Mouse (Mus musculus) CH12.LX (cell line): Measurements from ENCODE around the gene Cdk5rap3. TPM values are rescaled to one million over a fixed set of nuclear protein-coding genes. Genes with fewer than 3 reads are reported as not detected.

Experiments used
- DNase-seq: peaks from one replicate; pipeline ENCODE4 v3.0.0-alpha.2; 2013; ENCODE audit errors: extremely low read depth
- H3K27ac ChIP-seq: 2 replicates; pipeline ENCODE4 v1.5.1; 2012; ENCODE audit warnings: low read depth, mild to moderate bottlenecking, control low read depth, moderate library complexity; ENCODE audit not compliant: insufficient read depth
- H3K27me3 ChIP-seq: replicated peaks from 2 replicates; pipeline ENCODE3; 2012; ENCODE audit warnings: inconsistent platforms
- H3K36me3 ChIP-seq, 2 experiments: replicated peaks in 1 of 2; 2 replicates each; pipeline versions ENCODE3 to v1.6.1; 2012; ENCODE audit warnings: inconsistent platforms in 1 of 2, low read length in 1 of 2, mild to moderate bottlenecking in 1 of 2, mixed read lengths in 1 of 2, moderate library complexity in 1 of 2; ENCODE audit not compliant: control insufficient read depth in 1 of 2, insufficient read depth in 1 of 2
- H3K4me1 ChIP-seq, 2 experiments: 2 replicates each; pipeline ENCODE4 v1.6.1; 2012; ENCODE audit warnings: inconsistent platforms in 1 of 2, moderate library complexity in 1 of 2; ENCODE audit not compliant: insufficient read depth in 2 of 2, control insufficient read depth in 1 of 2
- H3K4me2 ChIP-seq: 2 replicates; pipeline ENCODE4 v1.6.1; 2012; ENCODE audit warnings: low read depth, mild to moderate bottlenecking, control low read depth; ENCODE audit not compliant: poor library complexity, insufficient read depth, severe bottlenecking
- H3K4me3 ChIP-seq, 3 experiments: fragments of 150-350 bp in 1 of 3; sonication (generic) in 1 of 3; replicated peaks in 1 of 3; 2 replicates each; pipeline versions ENCODE3 to v1.5.1; 2011 to 2012; ENCODE audit warnings: low read depth in 2 of 3, low read length in 2 of 3, mild to moderate bottlenecking in 2 of 3, moderate library complexity in 2 of 3, control low read depth in 1 of 3, improper control_type of control experiment in 1 of 3, inconsistent platforms in 1 of 3, mixed read lengths in 1 of 3; ENCODE audit not compliant: poor library complexity in 1 of 3
- H3K79me2 ChIP-seq: replicated peaks from 2 replicates; pipeline ENCODE4 v1.6.1; 2012; ENCODE audit warnings: mild to moderate bottlenecking, moderate library complexity; ENCODE audit not compliant: control insufficient read depth, poor library complexity, insufficient read depth, severe bottlenecking; ENCODE audit errors: extremely low read depth
- H3K9ac ChIP-seq: 2 replicates; pipeline ENCODE4 v1.6.1; 2012; ENCODE audit warnings: low read depth, mild to moderate bottlenecking, control low read depth, moderate library complexity; ENCODE audit not compliant: insufficient read depth
- H3K9me3 ChIP-seq: replicated peaks from 2 replicates; pipeline ENCODE3; 2012; ENCODE audit warnings: low read length, inconsistent platforms, mixed read lengths
- BHLHE40 ChIP-seq: IDR thresholded peaks from 2 replicates; pipeline ENCODE4 v1.6.1; 2011; ENCODE audit warnings: mild to moderate bottlenecking, low read depth, low read length, improper control_type of control experiment
- E2F4 ChIP-seq: IDR thresholded peaks from 2 replicates; pipeline ENCODE4 v1.6.1; 2011; ENCODE audit warnings: low read depth, low read length, improper control_type of control experiment; ENCODE audit not compliant: insufficient replicate concordance
- ELF1 ChIP-seq: IDR thresholded peaks from 2 replicates; pipeline ENCODE4 v1.6.1; 2014; ENCODE audit warnings: low read depth, mild to moderate bottlenecking, inconsistent platforms, low read length, improper control_type of control experiment
- EP300 ChIP-seq: IDR thresholded peaks from 2 replicates; pipeline ENCODE4 v1.6.1; 2011; ENCODE audit warnings: low read length, improper control_type of control experiment
- KAT2A ChIP-seq: IDR thresholded peaks from 2 replicates; pipeline ENCODE4 v1.6.1; 2012; ENCODE audit warnings: low read length, improper control_type of control experiment, inconsistent platforms; ENCODE audit not compliant: insufficient replicate concordance
- MAZ ChIP-seq: IDR thresholded peaks from 2 replicates; pipeline ENCODE4 v1.6.1; 2012; ENCODE audit warnings: low read depth, mild to moderate bottlenecking, inconsistent platforms, low read length, improper control_type of control experiment, moderate library complexity
- MEF2A ChIP-seq: IDR thresholded peaks from 2 replicates; pipeline ENCODE4 v1.6.1; 2014; ENCODE audit warnings: low read depth, mild to moderate bottlenecking, inconsistent platforms, low read length, improper control_type of control experiment, borderline replicate concordance
- MXI1 ChIP-seq: IDR thresholded peaks from 2 replicates; pipeline ENCODE4 v1.6.1; 2011; ENCODE audit warnings: mild to moderate bottlenecking, low read depth, low read length, improper control_type of control experiment
- MYC ChIP-seq: IDR thresholded peaks from 2 replicates; pipeline ENCODE4 v1.6.1; 2011; ENCODE audit warnings: low read depth, mild to moderate bottlenecking, improper control_type of control experiment, low read length
- NELFE ChIP-seq: IDR thresholded peaks from 2 replicates; pipeline ENCODE4 v1.6.1; 2011; ENCODE audit warnings: low read depth, low read length, improper control_type of control experiment
- NRF1 ChIP-seq: IDR thresholded peaks from 2 replicates; pipeline ENCODE4 v1.6.1; 2014; ENCODE audit warnings: low read depth, mild to moderate bottlenecking, inconsistent platforms, low read length, improper control_type of control experiment, moderate library complexity
- RAD21 ChIP-seq: IDR thresholded peaks from 2 replicates; pipeline ENCODE4 v1.6.1; 2011; ENCODE audit warnings: low read depth, mild to moderate bottlenecking, low read length, improper control_type of control experiment, moderate library complexity
- SIN3A ChIP-seq: IDR thresholded peaks from 2 replicates; pipeline ENCODE4 v1.6.1; 2012; ENCODE audit warnings: low read length, improper control_type of control experiment, inconsistent platforms
- TBP ChIP-seq: conservative IDR thresholded peaks from 2 replicates; pipeline ENCODE4 v1.6.1; 2011; ENCODE audit warnings: low read depth, low read length, improper control_type of control experiment
- UBTF ChIP-seq: IDR thresholded peaks from 2 replicates; pipeline ENCODE4 v1.6.1; 2012; ENCODE audit warnings: low read depth, mild to moderate bottlenecking, inconsistent platforms, low read length, improper control_type of control experiment, moderate library complexity
- USF1 ChIP-seq: IDR thresholded peaks from 2 replicates; pipeline ENCODE4 v1.6.1; 2014; ENCODE audit warnings: low read depth, mild to moderate bottlenecking, inconsistent platforms, low read length, improper control_type of control experiment
- USF2 ChIP-seq: conservative IDR thresholded peaks from 2 replicates; pipeline ENCODE4 v1.6.1; 2011; ENCODE audit warnings: low read depth, low read length, improper control_type of control experiment
- ZC3H11A ChIP-seq: IDR thresholded peaks from 2 replicates; pipeline ENCODE4 v1.6.1; 2012; ENCODE audit warnings: low read depth, mild to moderate bottlenecking, inconsistent platforms, low read length, improper control_type of control experiment
- ZKSCAN1 ChIP-seq: IDR thresholded peaks from 2 replicates; pipeline ENCODE4 v1.6.1; 2012; ENCODE audit warnings: low read depth, inconsistent platforms, low read length, improper control_type of control experiment, borderline replicate concordance
- ZNF384 ChIP-seq: IDR thresholded peaks from 2 replicates; pipeline ENCODE4 v1.6.1; 2012; ENCODE audit warnings: low read depth, low read length, improper control_type of control experiment, inconsistent platforms
- dilution Hi-C: fragments of 300-500 bp; cut with MboI; formaldehyde crosslinking; loops from 2 replicates; pipeline ENCODE4 v1.14.3; 2020; ENCODE audit warnings: low sequenced_read_pairs; ENCODE audit not compliant: extremely low pct_unique_long_range_greater_than_20kb, extremely low pct_ligation_motif_present
- in situ Hi-C: fragments of 300-500 bp; cut with MboI; formaldehyde crosslinking; loops from 3 replicates; pipeline ENCODE4 v1.14.3; 2019; ENCODE audit warnings: low sequenced_read_pairs, low pct_ligation_motif_present, low pct_unique_long_range_greater_than_20kb, mixed read lengths
- polyA plus RNA-seq: library from polyadenylated mRNA; unstranded; fragments of >175 nt; gene quantifications from 2 replicates; pipeline ENCODE4 v1.2.1, GENCODE M21; 2012; ENCODE audit warnings: low read depth; ENCODE audit not compliant: insufficient read length
- total RNA-seq, 2 experiments: library from RNA; depleted of rRNA; stranded (reverse); fragments of 300-350 nt in 1 of 2; fragments of >200 nt in 1 of 2; gene quantifications; 2 replicates each; pipeline ENCODE4 v1.2.3; 2012 to 2014

Cdk5rap3 gene
- total and polyA plus RNA-seq, 3 experiments: 61.6 to 112 (median 70.3) TPM

- in situ Hi-C loops (no loop called here), dilution Hi-C loops (no loop called here)
- DNase-seq: no peak
- Histone ChIP-seq H3K4me2 (no peak overlapping the region), H3K79me2 (no peaks in the 10 kb centered on the region), H3K4me1 (peaks cover 0 to 30% of the 10 kb centered on the region in 2 experiments; a peak in 2 of 4 replicates), H3K9ac (no peak overlapping the region), H3K27ac (no peak overlapping the region), H3K36me3 (peaks cover 12 to 44% of the 10 kb centered on the region in 2 experiments), H3K4me3 (no peak overlapping the region), H3K27me3 (peaks cover 5% of the 10 kb centered on the region), H3K9me3 (no peaks in the 10 kb centered on the region)
- TF ChIP-seq NELFE (no peak), MAZ (no peak), ZKSCAN1 (no peak), SIN3A (no peak), UBTF (no peak), ZC3H11A (no peak), ZNF384 (no peak), MEF2A (no peak)
These were observed 19.8 kb upstream of the Cdk5rap3 start for GRCm38 (mm10) chr11:96935872-96936650.

GRCm38 (mm10) chr11:96934921-96935356 is 18.6 kb upstream of the Cdk5rap3 start:
- H3K27me3 ChIP-seq: peaks cover 9% of the 10 kb centered on the region
- dilution Hi-C loops: no loop called here
- no peak overlapping the region for H3K27ac ChIP-seq
- H3K4me2 ChIP-seq: no peak overlapping the region
- peaks cover 9 to 33% of the 10 kb centered on the region in 2 experiments for H3K36me3 ChIP-seq
- H3K9me3 ChIP-seq: no peaks in the 10 kb centered on the region
- no peak for TF ChIP-seq NRF1
- no peak for TF ChIP-seq MAZ
- peak; percentile 59 for TF ChIP-seq USF1
- TF ChIP-seq MYC: no peak
- TF ChIP-seq BHLHE40: 0 out of 2 replicates have a peak, but pooled peaks have one; percentile 12
- TF ChIP-seq UBTF: no peak
- no peak for TF ChIP-seq MXI1
- TF ChIP-seq EP300: no peak
- TF ChIP-seq E2F4: no peak
- TF ChIP-seq USF2: peak; percentile 63
- no peak for TF ChIP-seq TBP
- no peak for TF ChIP-seq KAT2A
- no peak for TF ChIP-seq ELF1
- no peak for TF ChIP-seq RAD21
- no peaks in the 10 kb centered on the region for H3K79me2 ChIP-seq
- in situ Hi-C loops: no loop called here
- no peak overlapping the region for H3K9ac ChIP-seq
- H3K4me1 ChIP-seq: peaks cover 0 to 20% of the 10 kb centered on the region in 2 experiments; a peak in 2 of 4 replicates
- no peak for DNase-seq
- no peak overlapping the region for H3K4me3 ChIP-seq
